Mouse (Mus musculus): ENCODE results near the gene Xpnpep2. TPM values are rescaled to one million over a fixed set of nuclear protein-coding genes. Genes with fewer than 3 reads are reported as not detected.

Gene Xpnpep2
- total RNA-seq (2014; rRNA removed) (not detected in 2 replicates), polyA plus RNA-seq (2012; rRNA removed) (not detected in 2 replicates)

DNA sequence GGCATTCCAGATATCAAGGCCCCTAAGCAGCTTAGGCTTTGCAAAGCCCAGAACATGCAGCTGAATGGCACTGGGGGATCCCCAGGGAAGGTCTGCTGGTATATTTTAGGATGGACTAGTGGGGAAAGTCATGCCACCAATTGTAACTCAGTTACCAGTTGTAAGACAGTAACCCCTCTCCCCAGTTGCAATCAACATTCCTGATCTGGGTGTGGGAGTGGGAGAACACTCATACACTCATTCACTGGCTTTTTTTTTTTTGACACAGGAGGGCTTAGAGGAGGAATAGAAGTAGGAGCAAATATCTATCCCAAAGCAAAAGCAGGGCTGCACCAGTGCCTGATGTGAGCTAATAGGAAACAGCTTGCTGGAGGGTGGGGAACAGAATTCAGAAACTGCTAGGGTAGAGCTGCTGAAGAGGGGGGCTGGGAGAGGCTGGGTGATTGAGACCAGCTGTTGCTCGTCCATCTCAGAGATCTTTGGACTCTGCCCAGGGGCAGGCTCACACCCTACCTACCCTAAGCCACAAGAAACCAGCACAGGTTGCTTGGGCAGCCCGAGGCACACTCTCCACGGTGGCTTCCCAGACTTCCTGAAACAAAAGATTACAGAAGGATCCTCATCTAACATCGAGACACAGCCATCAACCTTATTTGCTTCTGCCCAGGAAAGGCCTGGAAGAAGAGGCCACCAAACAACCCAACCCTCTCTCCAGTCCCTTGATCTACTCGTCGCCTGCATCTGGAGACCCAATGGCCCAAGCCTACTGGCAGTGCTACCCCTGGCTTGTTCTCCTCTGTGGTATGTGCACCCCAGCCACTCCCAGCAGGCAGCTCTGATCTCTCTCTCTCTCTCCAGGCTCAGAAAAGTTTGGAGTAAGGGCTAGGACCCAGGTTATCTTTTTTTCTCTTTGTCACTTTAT lies at the start of gene Xpnpep2:
TSS of gene Xpnpep2 (plus strand) at position 332 of the 922 bp plus-strand sequence.
- DNase-seq (ENCODE audit: extremely low read depth, low read depth, low spot score) = no peak
- Histone ChIP-seq H3K27me3 (ENCODE audit: control insufficient read depth, insufficient read depth, low read length) (no peaks in the 10 kb centered on the region), H3K27ac (replicated peaks; ENCODE audit: insufficient read depth, low read depth, low read length) (no peak within 1 kb of the TSS), H3K79me2 (ENCODE audit: control insufficient read depth, insufficient read depth, low read length) (no peaks in the 10 kb centered on the region), H3K4me3 (ENCODE audit: insufficient read depth, low read depth, low read length) (no peak within 1 kb of the TSS), H3K4me1 (ENCODE audit: control insufficient read depth, insufficient read depth, low read length) (no peaks in the 10 kb centered on the region; the same call in 1 of the 2 replicates), H3K36me3 (ENCODE audit: control insufficient read depth, insufficient read depth, low read length) (no peaks in the 10 kb centered on the region), H3K9ac (ENCODE audit: low read depth, low read length) (no peak within 1 kb of the TSS)
- WGBS = 70% methylated on average over 6 of the region's 6 CpGs
- TF ChIP-seq POLR2A (IDR thresholded peaks at IDR 0.05; ENCODE audit: extremely low read depth, insufficient read depth, low read length) = no peak
- no peak for TF ChIP-seq CTCF (IDR thresholded peaks at IDR 0.05; ENCODE audit: low read depth, low read length)

DNA sequence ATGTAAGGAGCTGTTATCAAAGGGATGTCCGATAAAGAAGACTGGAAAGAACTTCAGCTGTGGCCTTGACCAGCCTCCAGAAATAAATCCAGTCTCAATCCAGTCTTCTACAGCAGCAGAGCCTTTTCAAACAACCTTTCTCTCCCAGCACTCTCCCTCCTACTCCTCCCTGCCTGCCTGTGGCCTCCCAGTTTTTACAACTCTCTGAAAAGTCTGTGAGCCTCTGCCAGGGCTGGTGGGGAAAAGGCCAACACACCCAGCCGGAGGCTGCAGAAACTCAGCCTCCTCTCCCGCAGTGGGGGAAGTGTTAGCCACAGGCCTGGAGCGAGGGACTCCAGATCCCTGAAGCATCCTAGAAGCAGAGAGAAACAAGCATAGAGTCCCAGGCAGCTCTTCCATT lies 46.0 kb upstream of the Xpnpep2 start:
- Histone ChIP-seq H3K27me3 (ENCODE audit: control insufficient read depth, insufficient read depth, low read length) (no peaks in the 10 kb centered on the region), H3K4me1 (ENCODE audit: control insufficient read depth, insufficient read depth, low read length) (no peaks in the 10 kb centered on the region), H3K27ac (replicated peaks; ENCODE audit: insufficient read depth, low read depth, low read length) (no peak overlapping the region), H3K9ac (ENCODE audit: low read depth, low read length) (no peak overlapping the region), H3K79me2 (ENCODE audit: control insufficient read depth, insufficient read depth, low read length) (no peaks in the 10 kb centered on the region), H3K4me3 (ENCODE audit: insufficient read depth, low read depth, low read length) (no peak overlapping the region), H3K36me3 (ENCODE audit: control insufficient read depth, insufficient read depth, low read length) (no peaks in the 10 kb centered on the region)
- DNase-seq (ENCODE audit: extremely low read depth, low read depth, low spot score) = no peak
- TF ChIP-seq CTCF (IDR thresholded peaks at IDR 0.05; ENCODE audit: low read depth, low read length) (no peak), POLR2A (IDR thresholded peaks at IDR 0.05; ENCODE audit: extremely low read depth, insufficient read depth, low read length) (no peak)
- 94% methylated on average over 4 of the region's 4 CpGs for WGBS

DNA sequence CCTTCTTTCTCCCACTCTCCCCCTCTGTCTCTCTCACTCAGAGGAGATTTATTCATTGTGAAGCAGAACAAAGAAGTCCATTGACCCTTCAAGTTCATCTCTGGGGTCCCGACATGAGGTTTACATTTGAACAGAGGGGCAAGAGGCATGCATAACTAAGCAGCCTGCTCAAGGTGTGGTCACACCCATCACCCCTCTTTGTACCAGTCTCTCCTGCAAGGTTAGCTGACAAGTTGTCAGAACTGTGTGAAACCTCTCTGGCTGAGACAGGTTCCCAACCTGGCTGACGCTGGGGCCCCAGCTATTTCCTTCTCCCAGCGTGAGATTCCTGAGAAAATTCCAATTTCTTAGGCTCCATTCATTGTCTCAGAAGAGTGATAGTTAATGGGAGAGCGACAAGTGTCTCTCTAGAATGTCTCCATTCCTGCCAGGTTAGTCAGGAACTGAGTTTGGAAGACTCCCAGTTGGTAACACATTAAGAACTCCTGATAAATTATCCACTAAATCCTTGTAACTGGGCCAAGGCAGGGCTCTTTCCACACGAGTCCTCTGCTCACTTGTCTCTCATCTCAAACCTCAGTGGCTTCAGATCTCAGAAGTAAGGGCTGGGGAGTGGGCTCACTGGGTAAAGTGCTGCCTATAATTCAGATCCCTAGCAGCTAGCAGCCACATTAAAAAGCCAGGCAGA lies 44.2 kb upstream of the Xpnpep2 start:
- no peak overlapping the region for H3K27ac ChIP-seq (replicated peaks; ENCODE audit: insufficient read depth, low read depth, low read length)
- H3K79me2 ChIP-seq (ENCODE audit: control insufficient read depth, insufficient read depth, low read length) = no peaks in the 10 kb centered on the region
- H3K27me3 ChIP-seq (ENCODE audit: control insufficient read depth, insufficient read depth, low read length) = no peaks in the 10 kb centered on the region
- H3K36me3 ChIP-seq (ENCODE audit: control insufficient read depth, insufficient read depth, low read length) = no peaks in the 10 kb centered on the region
- H3K9ac ChIP-seq (ENCODE audit: low read depth, low read length) = no peak overlapping the region
- no peak overlapping the region for H3K4me3 ChIP-seq (ENCODE audit: insufficient read depth, low read depth, low read length)
- peak; percentile 34 for DNase-seq (ENCODE audit: extremely low read depth, low read depth, low spot score)
- H3K4me1 ChIP-seq (ENCODE audit: control insufficient read depth, insufficient read depth, low read length) = no peaks in the 10 kb centered on the region
- no peak for TF ChIP-seq CTCF (IDR thresholded peaks at IDR 0.05; ENCODE audit: low read depth, low read length)
- no peak for TF ChIP-seq POLR2A (IDR thresholded peaks at IDR 0.05; ENCODE audit: extremely low read depth, insufficient read depth, low read length)
- WGBS = 43% methylated on average over 5 of the region's 5 CpGs

DNA sequence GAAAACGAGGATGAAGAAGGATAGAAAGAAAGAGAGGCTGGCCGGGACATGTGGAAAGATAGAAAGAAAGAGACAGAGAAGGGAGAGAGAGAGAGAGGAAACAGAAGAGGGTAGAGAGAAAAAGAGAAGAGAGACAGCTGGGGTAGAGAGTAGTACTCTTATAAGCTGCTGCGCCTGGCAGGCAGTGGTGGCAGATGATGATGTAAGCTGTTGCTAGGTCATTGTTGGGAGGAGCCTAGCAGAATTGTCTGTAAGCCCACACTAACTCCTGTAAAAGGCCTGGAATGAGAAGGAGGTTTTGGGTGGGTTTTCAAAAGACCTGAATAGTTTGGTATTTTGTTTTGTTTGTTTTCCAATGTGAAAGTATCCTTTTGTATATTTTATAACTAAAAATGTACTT lies 41.6 kb upstream of the Xpnpep2 start:
- TF ChIP-seq POLR2A (IDR thresholded peaks at IDR 0.05; ENCODE audit: extremely low read depth, insufficient read depth, low read length) = no peak
- no peak for TF ChIP-seq CTCF (IDR thresholded peaks at IDR 0.05; ENCODE audit: low read depth, low read length)
- DNase-seq (ENCODE audit: extremely low read depth, low read depth, low spot score) = no peak
- no peaks in the 10 kb centered on the region for H3K27me3 ChIP-seq (ENCODE audit: control insufficient read depth, insufficient read depth, low read length)
- H3K4me3 ChIP-seq (ENCODE audit: insufficient read depth, low read depth, low read length) = no peak overlapping the region
- no peak overlapping the region for H3K27ac ChIP-seq (replicated peaks; ENCODE audit: insufficient read depth, low read depth, low read length)
- no peaks in the 10 kb centered on the region for H3K4me1 ChIP-seq (ENCODE audit: control insufficient read depth, insufficient read depth, low read length)
- 80% methylated on average over 3 of the region's 3 CpGs for WGBS
- no peaks in the 10 kb centered on the region for H3K79me2 ChIP-seq (ENCODE audit: control insufficient read depth, insufficient read depth, low read length)
- H3K36me3 ChIP-seq (ENCODE audit: control insufficient read depth, insufficient read depth, low read length) = no peaks in the 10 kb centered on the region
- H3K9ac ChIP-seq (ENCODE audit: low read depth, low read length) = no peak overlapping the region

DNA sequence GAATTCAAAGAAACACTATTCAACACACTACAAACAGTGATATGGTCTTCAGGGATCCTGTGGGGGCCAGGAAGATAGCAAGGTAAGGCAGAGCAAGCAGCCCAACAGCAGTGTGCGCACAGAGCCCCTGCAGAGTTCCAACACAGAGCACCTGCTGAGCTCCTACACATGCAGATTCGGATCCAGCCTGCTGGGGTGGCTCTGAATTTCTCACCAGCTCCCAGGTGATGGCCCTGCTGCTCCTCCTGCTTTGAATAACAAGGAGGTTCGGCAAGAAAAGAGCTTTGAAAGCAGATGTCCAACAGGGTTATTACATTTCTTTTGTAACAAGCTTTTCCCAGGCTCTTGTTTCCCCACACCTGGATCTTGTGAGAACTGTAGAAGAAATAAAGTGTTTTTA lies 36.6 kb upstream of the Xpnpep2 start:
- Histone ChIP-seq H3K36me3 (ENCODE audit: control insufficient read depth, insufficient read depth, low read length) (no peaks in the 10 kb centered on the region), H3K79me2 (ENCODE audit: control insufficient read depth, insufficient read depth, low read length) (no peaks in the 10 kb centered on the region), H3K4me1 (ENCODE audit: control insufficient read depth, insufficient read depth, low read length) (no peaks in the 10 kb centered on the region), H3K9ac (ENCODE audit: low read depth, low read length) (no peak overlapping the region), H3K27me3 (ENCODE audit: control insufficient read depth, insufficient read depth, low read length) (no peaks in the 10 kb centered on the region), H3K4me3 (ENCODE audit: insufficient read depth, low read depth, low read length) (no peak overlapping the region), H3K27ac (replicated peaks; ENCODE audit: insufficient read depth, low read depth, low read length) (no peak overlapping the region)
- TF ChIP-seq CTCF (IDR thresholded peaks at IDR 0.05; ENCODE audit: low read depth, low read length) = no peak
- no peak for DNase-seq (ENCODE audit: extremely low read depth, low read depth, low spot score)
- 34% methylated on average over 3 of the region's 3 CpGs for WGBS

All from liver, adult 2 months (tissue).